Mouse (Mus musculus) kidney, postnatal 4 days (tissue): ENCODE results near the gene Sprr2a2.
"Not testable (repeated sequence)": the region's sequence is repeated elsewhere in the genome, so short reads cannot be mapped to it uniquely, and the experiment has no call there.

Experiments used
- DNase-seq, 2 experiments: peaks; one replicate each; pipeline ENCODE4 v3.0.0; 2021; ENCODE audit warnings: mixed read lengths in 2 of 2

Gene Sprr2a2

DNA sequence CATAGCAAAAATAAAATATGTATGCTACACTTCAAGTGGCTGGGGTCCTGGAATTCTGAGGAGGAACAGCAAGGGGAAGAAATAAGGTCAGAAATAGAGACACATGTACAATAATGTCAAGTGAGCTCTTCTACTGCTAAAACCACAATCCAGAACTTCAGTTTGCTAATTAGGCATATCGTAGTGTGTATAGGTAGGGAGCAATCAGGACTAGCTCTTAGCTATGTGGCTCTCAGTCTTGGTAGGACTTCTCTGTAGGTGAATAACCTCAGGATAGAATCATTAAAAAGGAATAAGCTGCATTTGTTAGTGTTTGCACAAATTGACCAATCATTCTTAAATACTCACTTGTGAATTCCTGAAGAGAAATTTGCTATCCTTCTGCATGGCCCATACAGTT is 58.3 kb downstream of the Sprr2a2 start:
- DNase-seq, result not testable (repeated sequence)

DNA sequence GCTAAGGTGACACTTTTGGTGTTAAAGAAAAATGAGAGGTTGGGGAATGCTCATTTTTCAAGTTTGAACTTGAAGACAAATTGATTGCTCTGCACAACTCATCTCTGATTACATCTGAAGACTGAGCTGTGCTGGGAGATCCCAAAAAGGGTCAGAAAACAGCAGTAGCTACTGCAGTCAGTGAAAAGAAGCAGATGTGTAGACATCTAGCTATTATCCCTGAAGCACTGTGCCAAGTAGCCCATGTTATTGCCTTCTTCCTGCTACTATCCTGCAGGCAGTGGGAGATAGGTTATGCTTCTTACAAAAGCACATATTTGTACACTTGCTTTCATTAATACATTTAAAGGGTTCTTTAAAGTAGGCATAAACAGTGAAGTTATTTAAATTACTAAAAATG is 63.9 kb downstream of the Sprr2a2 start:
- DNase-seq, result not testable (repeated sequence)

DNA sequence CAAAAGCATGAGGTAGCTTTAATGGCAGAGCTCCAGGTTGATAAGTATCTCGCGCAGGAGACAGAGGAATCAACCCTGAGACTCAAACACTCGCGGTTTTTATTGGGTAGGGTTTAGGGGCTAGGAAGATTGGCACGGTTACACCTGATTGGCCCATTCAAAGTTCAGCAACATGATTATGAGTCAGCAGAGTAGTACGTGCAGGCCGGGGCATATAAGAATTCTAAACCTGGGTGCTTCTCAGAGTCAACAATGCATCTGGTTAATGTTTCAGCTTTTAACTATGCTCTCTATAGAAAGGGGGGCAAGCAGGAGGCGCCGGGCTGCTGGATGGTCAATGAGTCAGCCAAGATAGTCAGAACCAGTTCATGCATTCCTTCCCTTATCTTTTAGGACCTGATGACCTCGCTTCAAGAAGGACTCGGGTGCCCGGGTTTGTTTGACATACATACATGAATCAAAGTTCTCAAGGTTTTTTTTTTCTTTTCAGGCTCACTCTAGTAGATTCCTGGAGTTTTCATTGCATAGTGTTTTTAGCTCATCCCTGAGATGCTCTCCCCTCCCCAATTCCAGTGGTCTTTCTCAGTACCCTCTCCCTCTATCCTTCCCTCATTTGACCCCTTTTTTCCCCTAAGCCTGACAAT is 65.4 kb downstream of the Sprr2a2 start:
- not testable (repeated sequence) for DNase-seq

- not testable (repeated sequence) for DNase-seq
These were observed 69.4 kb downstream of the Sprr2a2 start, which contains the start of gene Sprr2a3 for GRCm38 (mm10) chr3:92285101-92285500. TSS of gene Sprr2a3 (plus strand) at chr3:92285417.

GRCm38 (mm10) chr3:92288489-92288888 is 72.8 kb downstream of the Sprr2a2 start:
- DNase-seq, result not testable (repeated sequence)
